In genomic region chr2:75154448-75154847, GRCm38 (mm10) we compare ENCODE assay signal across 21 mouse cellular contexts.
DNase-seq lines count a peak whose midpoint lies in the region; ATAC-seq and TF ChIP-seq lines count a peak whose summit lies in the region.
"Had no signal": no experiment of that assay in that cellular context is flagged by ENCODE, and none has a peak within 500 bp of the region (broad histone marks: within the 10 kb centered on the region; RNA-seq: fewer than 3 reads in every experiment).

No protein-coding gene starts in this region.

- 56% methylated on average over 3 of the region's 3 CpGs for WGBS in heart, embryonic 16.5 days
- WGBS in heart, embryonic 12.5 days = 63% methylated on average over 3 of the region's 3 CpGs
- WGBS in lung, embryonic 15.5 days = 41% methylated on average over 3 of the region's 3 CpGs
- WGBS in embryonic facial prominence, embryonic 14.5 days = 42% methylated on average over 3 of the region's 3 CpGs
- 43% methylated on average over 3 of the region's 3 CpGs for WGBS in stomach, postnatal 0 days

- H3K27ac ChIP-seq in heart, embryonic 16.5 days (ENCODE audit: low read length) = no peak overlapping the region
- no peak overlapping the region for H3K27ac ChIP-seq in heart, embryonic 12.5 days (ENCODE audit: poor library complexity, severe bottlenecking)
- no peak overlapping the region for H3K27ac ChIP-seq in lung, embryonic 15.5 days
- H3K27ac ChIP-seq in embryonic facial prominence, embryonic 14.5 days (replicated peaks; ENCODE audit: low read depth, low read length) = no peak overlapping the region
- no peak overlapping the region for H3K27ac ChIP-seq in stomach, postnatal 0 days (replicated peaks)
- H3K27ac ChIP-seq: forebrain, embryonic 15.5 days; hindbrain, embryonic 12.5 days; liver, embryonic 13.5 days; midbrain, embryonic 15.5 days had no signal

- no peak for TF ChIP-seq CTCF in stomach, postnatal 0 days (IDR thresholded peaks at IDR 0.05; ENCODE audit: low read depth)

- TF ChIP-seq EP300 in stomach, postnatal 0 days (optimal IDR thresholded peaks at IDR 0.05) = no peak

- no peak for DNase-seq in lung, postnatal 4 days
- DNase-seq in embryonic facial prominence, embryonic 14.5 days (ENCODE audit: low spot score) = no peak
- DNase-seq in stomach, postnatal 0 days (ENCODE audit: low spot score) = no peak
- DNase-seq in thymus, postnatal 36 days = no peak
- DNase-seq: adrenal gland, adult 8-10 months; cerebellum, adult 11 months; cerebellum, postnatal 25 days; kidney, postnatal 14 days; liver, embryonic 13.5 days; retina, postnatal 1 day; right cerebral cortex, postnatal 4 days; thymus, adult 2 months had no signal

- no peaks in the 10 kb centered on the region for H3K36me3 ChIP-seq in heart, embryonic 16.5 days (ENCODE audit: control insufficient read depth, insufficient read depth)
- no peaks in the 10 kb centered on the region for H3K36me3 ChIP-seq in heart, embryonic 12.5 days
- no peaks in the 10 kb centered on the region for H3K36me3 ChIP-seq in lung, embryonic 15.5 days
- H3K36me3 ChIP-seq in embryonic facial prominence, embryonic 14.5 days (ENCODE audit: control insufficient read depth, insufficient read depth, low read length) = no peaks in the 10 kb centered on the region
- no peaks in the 10 kb centered on the region for H3K36me3 ChIP-seq in stomach, postnatal 0 days (ENCODE audit: control insufficient read depth, insufficient read depth, low read length)
- H3K36me3 ChIP-seq: forebrain, embryonic 15.5 days; hindbrain, embryonic 12.5 days; liver, embryonic 13.5 days; midbrain, embryonic 15.5 days had no signal

- no peaks in the 10 kb centered on the region for H3K27me3 ChIP-seq in heart, embryonic 16.5 days (ENCODE audit: control insufficient read depth, insufficient read depth, low read length)
- H3K27me3 ChIP-seq in heart, embryonic 12.5 days (replicated peaks) = 0 out of 2 replicates have a peak, but pooled peaks cover 3% of the 10 kb centered on the region
- peaks cover 19% of the 10 kb centered on the region for H3K27me3 ChIP-seq in lung, embryonic 15.5 days
- no peaks in the 10 kb centered on the region; the same call in 1 of the 2 replicates for H3K27me3 ChIP-seq in embryonic facial prominence, embryonic 14.5 days (replicated peaks; ENCODE audit: control insufficient read depth, insufficient read depth, low read length)
- H3K27me3 ChIP-seq in stomach, postnatal 0 days (ENCODE audit: control insufficient read depth, insufficient read depth, low read length) = no peaks in the 10 kb centered on the region
- H3K27me3 ChIP-seq: forebrain, embryonic 15.5 days; hindbrain, embryonic 12.5 days; liver, embryonic 13.5 days; midbrain, embryonic 15.5 days had no signal

- no peak overlapping the region for H3K9ac ChIP-seq in heart, embryonic 16.5 days (ENCODE audit: low read length)
- H3K9ac ChIP-seq in heart, embryonic 12.5 days = no peak overlapping the region
- H3K9ac ChIP-seq in lung, embryonic 15.5 days = no peak overlapping the region
- no peak overlapping the region for H3K9ac ChIP-seq in embryonic facial prominence, embryonic 14.5 days (ENCODE audit: low read depth, low read length)
- H3K9ac ChIP-seq in stomach, postnatal 0 days (ENCODE audit: low read length) = no peak overlapping the region
- H3K9ac ChIP-seq: forebrain, embryonic 15.5 days; hindbrain, embryonic 12.5 days; liver, embryonic 13.5 days; midbrain, embryonic 15.5 days had no signal

- peak overlapping the region; percentile 5 for H3K4me2 ChIP-seq in heart, embryonic 16.5 days (ENCODE audit: low read depth, low read length)
- no peak overlapping the region for H3K4me2 ChIP-seq in heart, embryonic 12.5 days
- H3K4me2 ChIP-seq in lung, embryonic 15.5 days = 0 out of 2 replicates have a peak overlapping the region, but pooled peaks have one; percentile 11
- 0 out of 2 replicates have a peak overlapping the region, but pooled peaks have one; percentile 5 for H3K4me2 ChIP-seq in embryonic facial prominence, embryonic 14.5 days (ENCODE audit: low read depth, low read length)
- peak overlapping the region; percentile 30 for H3K4me2 ChIP-seq in stomach, postnatal 0 days (replicated peaks; ENCODE audit: low read depth)
- H3K4me2 ChIP-seq: forebrain, embryonic 15.5 days; hindbrain, embryonic 12.5 days; liver, embryonic 13.5 days; midbrain, embryonic 15.5 days had no signal

- no peaks in the 10 kb centered on the region for H3K9me3 ChIP-seq in heart, embryonic 16.5 days (replicated peaks; ENCODE audit: control insufficient read depth, low read length)
- no peaks in the 10 kb centered on the region for H3K9me3 ChIP-seq in heart, embryonic 12.5 days (replicated peaks)
- no peaks in the 10 kb centered on the region for H3K9me3 ChIP-seq in lung, embryonic 15.5 days
- H3K9me3 ChIP-seq in embryonic facial prominence, embryonic 14.5 days (ENCODE audit: control insufficient read depth, low read length) = no peaks in the 10 kb centered on the region
- no peaks in the 10 kb centered on the region for H3K9me3 ChIP-seq in stomach, postnatal 0 days (ENCODE audit: control insufficient read depth, low read length)
- H3K9me3 ChIP-seq: forebrain, embryonic 15.5 days; hindbrain, embryonic 12.5 days; liver, embryonic 13.5 days; megakaryocyte, embryonic 14.5 days; midbrain, embryonic 15.5 days had no signal

- peaks cover 4% of the 10 kb centered on the region; the same call in 1 of the 2 replicates for H3K4me1 ChIP-seq in heart, embryonic 16.5 days (ENCODE audit: control insufficient read depth, insufficient read depth, low read length)
- peaks cover 6% of the 10 kb centered on the region for H3K4me1 ChIP-seq in heart, embryonic 12.5 days (replicated peaks)
- peaks cover 8% of the 10 kb centered on the region for H3K4me1 ChIP-seq in lung, embryonic 15.5 days
- H3K4me1 ChIP-seq in embryonic facial prominence, embryonic 14.5 days (ENCODE audit: control insufficient read depth, insufficient read depth, low read length) = no peaks in the 10 kb centered on the region
- no peaks in the 10 kb centered on the region for H3K4me1 ChIP-seq in stomach, postnatal 0 days (replicated peaks; ENCODE audit: control insufficient read depth, insufficient read depth)
- H3K4me1 ChIP-seq: hindbrain, embryonic 12.5 days; liver, embryonic 13.5 days; megakaryocyte, embryonic 14.5 days; midbrain, embryonic 15.5 days had no signal

- H3K4me3 ChIP-seq in heart, embryonic 16.5 days (ENCODE audit: low read length) = no peak overlapping the region
- H3K4me3 ChIP-seq in heart, embryonic 12.5 days = no peak overlapping the region
- H3K4me3 ChIP-seq in lung, embryonic 15.5 days = no peak overlapping the region
- H3K4me3 ChIP-seq in embryonic facial prominence, embryonic 14.5 days (ENCODE audit: low read depth, low read length) = no peak overlapping the region
- peak overlapping the region; percentile 6; the same call in 1 of the 2 replicates for H3K4me3 ChIP-seq in stomach, postnatal 0 days (ENCODE audit: low read depth, low read length)
- H3K4me3 ChIP-seq: forebrain, embryonic 15.5 days; hindbrain, embryonic 12.5 days; liver, embryonic 13.5 days; megakaryocyte, embryonic 14.5 days; midbrain, embryonic 15.5 days had no signal

- no peak for ATAC-seq in heart, embryonic 16.5 days (replicated peaks; ENCODE audit: extremely low read depth, insufficient read depth, low FRiP score)
- ATAC-seq in heart, embryonic 12.5 days (ENCODE audit: insufficient number of reproducible peaks, low FRiP score) = no peak
- ATAC-seq in lung, embryonic 15.5 days (ENCODE audit: borderline replicate concordance, extremely low read depth, low FRiP score, low TSS enrichment) = no peak
- no peak for ATAC-seq in embryonic facial prominence, embryonic 14.5 days (ENCODE audit: low read depth)
- ATAC-seq in stomach, postnatal 0 days (ENCODE audit: low FRiP score, low TSS enrichment) = no peak
- ATAC-seq: CD4-positive, CD25-positive, alpha-beta regulatory T cell, adult 4 months; forebrain, embryonic 15.5 days; inflammation-experienced regulatory T-cells, adult 6 months; midbrain, embryonic 15.5 days had no signal
